Mouse (Mus musculus): ENCODE results near the gene Spata45. TPM values are rescaled to one million over a fixed set of nuclear protein-coding genes. Genes with fewer than 3 reads are reported as not detected.

Spata45 gene
- polyA plus RNA-seq, 1 experiment from 2014 or later: not detected

GRCm38 (mm10) chr1:191073486-191073885 is 37.0 kb downstream of the Spata45 start:
- ATAC-seq: no peak
- CTCF ChIA-PET: interaction anchor here (1.3 to 1.5 kb wide), 2 partner anchors 10 to 12 kb away, joined by 4 to 7 read pairs; partner anchors contain the start of genes Nsl1 and Tatdn3

GRCm38 (mm10) chr1:191075199-191075883 is 38.9 kb downstream of the Spata45 start:
- no peak for DNase-seq (ENCODE audit: low read depth, low spot score)
- H3K27me3 ChIP-seq: no peaks in the 10 kb centered on the region
- CTCF ChIA-PET: interaction anchor here (1.2 to 2.9 kb wide), 5 partner anchors 9 to 212 kb away, joined by 3 to 7 read pairs (median 4); no protein-coding TSS in a partner anchor
- TF ChIP-seq CTCF (IDR thresholded peaks at IDR 0.05): peak; percentile 91
- POLR2A ChIA-PET: no interaction called here
- peak; percentile 82 for ATAC-seq
- in situ Hi-C loops (cut with MboI; ENCODE audit: low pct_unique_long_range_greater_than_20kb): loop anchor here (25.0 kb wide), 1 partner anchor 487 kb away; no protein-coding TSS in a partner anchor

More at GRCm38 (mm10) chr1:191073486-191073885, 37.0 kb downstream of the Spata45 start:
- TF ChIP-seq CTCF (IDR thresholded peaks at IDR 0.05): no peak
- in situ Hi-C loops (cut with MboI; ENCODE audit: low pct_unique_long_range_greater_than_20kb): no loop called here
- POLR2A ChIA-PET: no interaction called here
- DNase-seq (ENCODE audit: low read depth, low spot score): no peak
- H3K27me3 ChIP-seq: no peaks in the 10 kb centered on the region

- ChIA-PET POLR2A (no interaction called here), CTCF (interaction anchor here (1.4 to 1.8 kb wide), 2 partner anchors 8 to 138 kb away, joined by 4 to 7 read pairs; no protein-coding TSS in a partner anchor)
- in situ Hi-C loops (cut with MboI; ENCODE audit: low pct_unique_long_range_greater_than_20kb): loop anchor here (25.0 kb wide), 1 partner anchor 479 kb away; no protein-coding TSS in a partner anchor
- DNase-seq (ENCODE audit: low read depth, low spot score): no peak
- ATAC-seq: no peak
- no peak for TF ChIP-seq CTCF (IDR thresholded peaks at IDR 0.05)
- no peaks in the 10 kb centered on the region for H3K27me3 ChIP-seq
These were observed 46.8 kb downstream of the Spata45 start for GRCm38 (mm10) chr1:191083230-191083629.

- POLR2A ChIA-PET: no interaction called here
- in situ Hi-C loops (cut with MboI; ENCODE audit: low pct_unique_long_range_greater_than_20kb): loop anchor here (25.0 kb wide), 1 partner anchor 477 kb away; no protein-coding TSS in a partner anchor
- no peak for TF ChIP-seq CTCF (IDR thresholded peaks at IDR 0.05)
These were observed 48.6 kb downstream of the Spata45 start for GRCm38 (mm10) chr1:191084951-191085559.

GRCm38 (mm10) chr1:191085597-191085996 is 49.2 kb downstream of the Spata45 start:
- DNase-seq (ENCODE audit: low read depth, low spot score) (no peak), ATAC-seq (peak; percentile 73)
- no peaks in the 10 kb centered on the region for H3K27me3 ChIP-seq
- ChIA-PET CTCF (no interaction called here), POLR2A (no interaction called here)
- in situ Hi-C loops (cut with MboI; ENCODE audit: low pct_unique_long_range_greater_than_20kb): loop anchor here (25.0 kb wide), 1 partner anchor 477 kb away; no protein-coding TSS in a partner anchor
- no peak for TF ChIP-seq CTCF (IDR thresholded peaks at IDR 0.05)

More at GRCm38 (mm10) chr1:191084951-191085559, 48.6 kb downstream of the Spata45 start:
- ATAC-seq (no peak), DNase-seq (ENCODE audit: low read depth, low spot score) (no peak)
- CTCF ChIA-PET: interaction anchor here (0.7 to 1.8 kb wide), 4 partner anchors 10 to 133 kb away, joined by 3 to 7 read pairs (median 4); no protein-coding TSS in a partner anchor
- no peaks in the 10 kb centered on the region for H3K27me3 ChIP-seq

- no peak for ATAC-seq
- POLR2A ChIA-PET: no interaction called here
- CTCF ChIA-PET: no interaction called here
- in situ Hi-C loops (cut with MboI; ENCODE audit: low pct_unique_long_range_greater_than_20kb): loop anchor here (25.0 kb wide), 1 partner anchor 476 kb away; no protein-coding TSS in a partner anchor
- no peak for DNase-seq (ENCODE audit: low read depth, low spot score)
- no peaks in the 10 kb centered on the region for H3K27me3 ChIP-seq
- no peak for TF ChIP-seq CTCF (IDR thresholded peaks at IDR 0.05)
These were observed 50.0 kb downstream of the Spata45 start for GRCm38 (mm10) chr1:191086304-191086878.

- in situ Hi-C loops (cut with MboI; ENCODE audit: low pct_unique_long_range_greater_than_20kb): loop anchor here (25.0 kb wide), 1 partner anchor 475 kb away; no protein-coding TSS in a partner anchor
- no peak for ATAC-seq
- CTCF ChIA-PET: no interaction called here
- TF ChIP-seq CTCF (IDR thresholded peaks at IDR 0.05): no peak
- H3K27me3 ChIP-seq: no peaks in the 10 kb centered on the region
- POLR2A ChIA-PET: no interaction called here
- DNase-seq (ENCODE audit: low read depth, low spot score): no peak
These were observed 50.5 kb downstream of the Spata45 start for GRCm38 (mm10) chr1:191086960-191087359.

GRCm38 (mm10) chr1:191087955-191088354 is 51.5 kb downstream of the Spata45 start:
- no peaks in the 10 kb centered on the region for H3K27me3 ChIP-seq
- DNase-seq (ENCODE audit: low read depth, low spot score) (no peak), ATAC-seq (no peak)
- CTCF ChIA-PET: no interaction called here
- no peak for TF ChIP-seq CTCF (IDR thresholded peaks at IDR 0.05)
- in situ Hi-C loops (cut with MboI; ENCODE audit: low pct_unique_long_range_greater_than_20kb): loop anchor here (25.0 kb wide), 1 partner anchor 474 kb away; no protein-coding TSS in a partner anchor
- POLR2A ChIA-PET: no interaction called here

GRCm38 (mm10) chr1:191089355-191089754 is 52.9 kb downstream of the Spata45 start:
- ATAC-seq (no peak), DNase-seq (ENCODE audit: low read depth, low spot score) (no peak)
- POLR2A ChIA-PET: no interaction called here
- CTCF ChIA-PET: interaction anchor here (1.1 kb wide), 1 partner anchor 93 kb away, joined by 4 read pairs; no protein-coding TSS in a partner anchor
- in situ Hi-C loops (cut with MboI; ENCODE audit: low pct_unique_long_range_greater_than_20kb): loop anchor here (25.0 kb wide), 1 partner anchor 473 kb away; no protein-coding TSS in a partner anchor
- H3K27me3 ChIP-seq: no peaks in the 10 kb centered on the region
- TF ChIP-seq CTCF (IDR thresholded peaks at IDR 0.05): no peak

GRCm38 (mm10) chr1:191092050-191092449 is 55.6 kb downstream of the Spata45 start:
- TF ChIP-seq CTCF (IDR thresholded peaks at IDR 0.05): no peak
- no peaks in the 10 kb centered on the region for H3K27me3 ChIP-seq
- in situ Hi-C loops (cut with MboI; ENCODE audit: low pct_unique_long_range_greater_than_20kb): loop anchor here (5.0 to 25.0 kb wide), 3 partner anchors 85 to 470 kb away; no protein-coding TSS in a partner anchor
- ATAC-seq: no peak
- POLR2A ChIA-PET: no interaction called here
- DNase-seq (ENCODE audit: low read depth, low spot score): no peak
- CTCF ChIA-PET: interaction anchor here (1.0 kb wide), 1 partner anchor 31 kb away, joined by 3 read pairs; no protein-coding TSS in a partner anchor

Other genes starting within 250 kb of the Spata45 start
- 16.5 TPM for gene Rps6kc1, start 124.9 kb upstream of the Spata45 start, polyA plus RNA-seq (2021)
- 54.1 TPM for gene Angel2, start 111.5 kb upstream of the Spata45 start, polyA plus RNA-seq (2021)
- gene Vash2, start 57.3 kb upstream of the Spata45 start, polyA plus RNA-seq (2021): 5.4 TPM
- 20.0 TPM for gene Flvcr1, start 10.5 kb upstream of the Spata45 start, polyA plus RNA-seq (2021)
- 18.7 TPM for gene Tatdn3, start 26.3 kb downstream of the Spata45 start, polyA plus RNA-seq (2021)
- gene Nsl1, start 26.4 kb downstream of the Spata45 start, polyA plus RNA-seq (2021): 7.1 TPM
- 2.9 TPM for gene Batf3, start 61.2 kb downstream of the Spata45 start, polyA plus RNA-seq (2021)
- 0.08 TPM for gene Fam71a, start 128.2 kb downstream of the Spata45 start, polyA plus RNA-seq (2021)
- gene Atf3, start 181.4 kb downstream of the Spata45 start, polyA plus RNA-seq (2021): 47.6 TPM